Mouse (Mus musculus) liver (tissue): ENCODE measurements around the gene Pnkd.

Experiments
- DNase-seq: peaks from one replicate; pipeline ENCODE4 v3.0.0-alpha.2; 2020; ENCODE audit warnings: mixed read lengths

Pnkd gene

GRCm38 (mm10) chr1:74284543-74285160 lies at the start of gene Pnkd, which contains the start of gene Aamp:
Gene Pnkd (plus strand): TSS chr1:74284930.
Gene Aamp (minus strand): TSS chr1:74284738.
- DNase-seq: peak; percentile 100

- DNase-seq: peak; percentile 98
Measured at GRCm38 (mm10) chr1:74235938-74236589, 48.7 kb upstream of the Pnkd start, which contains the start of gene Arpc2. Gene Arpc2 (plus strand): TSS chr1:74236084.

GRCm38 (mm10) chr1:74236590-74237317 lies 48.0 kb upstream of the Pnkd start:
- peak; percentile 75 for DNase-seq

- no peak for DNase-seq
Measured at GRCm38 (mm10) chr1:74237671-74238070, 47.1 kb upstream of the Pnkd start.

GRCm38 (mm10) chr1:74238136-74238535 lies 46.6 kb upstream of the Pnkd start:
- DNase-seq: no peak

- DNase-seq: peak; percentile 72
Measured at GRCm38 (mm10) chr1:74239162-74239561, 45.6 kb upstream of the Pnkd start.

GRCm38 (mm10) chr1:74239618-74240017 lies 45.1 kb upstream of the Pnkd start:
- DNase-seq: peak; percentile 18

- peak; percentile 24 for DNase-seq
Measured at GRCm38 (mm10) chr1:74240311-74240710, 44.4 kb upstream of the Pnkd start.

GRCm38 (mm10) chr1:74240832-74241231 lies 43.9 kb upstream of the Pnkd start:
- DNase-seq: no peak

- DNase-seq: no peak
Measured at GRCm38 (mm10) chr1:74245525-74245924, 39.2 kb upstream of the Pnkd start.

GRCm38 (mm10) chr1:74248799-74249198 lies 35.9 kb upstream of the Pnkd start:
- peak; percentile 33 for DNase-seq

GRCm38 (mm10) chr1:74249331-74249980 lies 35.3 kb upstream of the Pnkd start:
- DNase-seq: no peak

- no peak for DNase-seq
Measured at GRCm38 (mm10) chr1:74250096-74250495, 34.6 kb upstream of the Pnkd start.

- DNase-seq: no peak
Measured at GRCm38 (mm10) chr1:74255704-74256345, 28.9 kb upstream of the Pnkd start.

GRCm38 (mm10) chr1:74256782-74257181 lies 27.9 kb upstream of the Pnkd start:
- DNase-seq: no peak

GRCm38 (mm10) chr1:74262510-74262909 lies 22.2 kb upstream of the Pnkd start:
- no peak for DNase-seq

GRCm38 (mm10) chr1:74268750-74269149 lies 16.0 kb upstream of the Pnkd start:
- no peak for DNase-seq

GRCm38 (mm10) chr1:74271659-74272058 lies 13.1 kb upstream of the Pnkd start:
- no peak for DNase-seq

- DNase-seq: no peak
Measured at GRCm38 (mm10) chr1:74275015-74275414, 9.7 kb upstream of the Pnkd start.

GRCm38 (mm10) chr1:74277041-74277440 lies 7.7 kb upstream of the Pnkd start:
- DNase-seq: no peak

- DNase-seq: no peak
Measured at GRCm38 (mm10) chr1:74277883-74278537, 6.7 kb upstream of the Pnkd start.

- DNase-seq: no peak
Measured at GRCm38 (mm10) chr1:74278538-74278937, 6.2 kb upstream of the Pnkd start, which contains the start of gene Gpbar1. Gene Gpbar1 (plus strand): TSS chr1:74278550.
